Mouse (Mus musculus) thymus, adult 18-20 months (tissue): ENCODE data around the gene Olfr1297.

Experiments
- DNase-seq, 2 experiments: peaks; one replicate each; pipeline ENCODE4 v3.0.0; 2022; ENCODE audit warnings: mixed read lengths in 2 of 2

Olfr1297 gene

DNA sequence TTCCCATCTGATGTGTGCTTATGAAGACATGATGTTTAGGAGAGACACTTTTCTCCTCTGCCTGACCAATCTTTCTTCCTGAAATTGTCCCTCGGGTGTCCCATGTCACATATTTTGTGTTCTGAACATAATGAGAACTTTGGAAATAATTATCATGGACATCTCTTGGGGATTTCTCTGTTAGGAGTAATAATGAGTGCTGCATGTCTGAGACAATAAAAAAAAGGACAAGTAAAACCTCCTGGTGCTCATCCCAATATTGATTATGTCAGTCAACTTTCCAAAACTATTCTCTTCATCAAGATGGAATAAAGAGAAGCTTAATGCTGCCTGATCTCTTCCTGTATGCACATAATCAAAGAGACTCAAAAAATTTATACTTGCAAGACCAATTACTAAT, at the start of gene Olfr1297:
Gene Olfr1297, minus strand, starts transcription at position 101 of the 400 bp plus-strand sequence.
- no peak for DNase-seq

DNA sequence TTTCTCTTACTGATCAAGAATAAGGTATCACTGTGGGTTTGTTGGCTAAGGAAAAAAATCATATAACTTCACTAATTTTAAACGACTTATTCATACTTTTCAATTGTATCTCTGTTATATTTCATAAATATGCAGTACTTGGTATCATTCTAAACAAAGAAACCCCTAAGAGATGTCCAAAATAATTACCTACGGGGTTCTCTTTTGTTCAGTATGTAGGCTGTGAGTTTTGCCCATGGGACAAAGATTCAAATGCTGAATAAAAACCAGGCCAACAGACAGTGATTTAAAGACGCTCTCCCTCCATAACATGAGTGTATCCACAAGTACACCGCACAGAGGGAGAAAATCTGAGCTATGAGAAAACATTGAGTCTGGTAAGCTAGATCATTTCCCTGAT, 34.8 kb upstream of the Olfr1297 start, which contains the start of gene Olfr1299:
Gene Olfr1299, plus strand, starts transcription at position 301 of the 400 bp plus-strand sequence.
- DNase-seq: no peak

DNA sequence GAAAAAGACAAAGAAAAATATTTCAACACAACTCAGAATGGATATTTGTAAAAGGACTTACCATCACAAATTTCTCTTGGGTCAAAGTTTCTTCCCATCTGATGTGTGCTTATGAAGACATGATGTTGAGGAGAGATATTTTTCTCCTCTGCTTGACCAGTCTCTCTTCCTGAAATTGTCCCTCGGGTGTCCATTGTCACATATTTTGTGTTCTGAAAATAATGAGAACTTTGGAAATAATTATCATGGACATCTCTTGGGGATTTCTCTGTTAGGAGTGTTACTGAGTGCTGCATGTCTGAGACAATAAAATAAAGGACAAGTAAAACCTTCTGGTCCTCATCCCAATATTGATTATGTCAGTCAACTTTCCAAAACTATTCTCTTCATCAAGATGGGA, 22.8 kb upstream of the Olfr1297 start, which contains the start of gene Olfr1298:
Gene Olfr1298, minus strand, starts transcription at position 101 of the 400 bp plus-strand sequence.
- no peak for DNase-seq

DNA sequence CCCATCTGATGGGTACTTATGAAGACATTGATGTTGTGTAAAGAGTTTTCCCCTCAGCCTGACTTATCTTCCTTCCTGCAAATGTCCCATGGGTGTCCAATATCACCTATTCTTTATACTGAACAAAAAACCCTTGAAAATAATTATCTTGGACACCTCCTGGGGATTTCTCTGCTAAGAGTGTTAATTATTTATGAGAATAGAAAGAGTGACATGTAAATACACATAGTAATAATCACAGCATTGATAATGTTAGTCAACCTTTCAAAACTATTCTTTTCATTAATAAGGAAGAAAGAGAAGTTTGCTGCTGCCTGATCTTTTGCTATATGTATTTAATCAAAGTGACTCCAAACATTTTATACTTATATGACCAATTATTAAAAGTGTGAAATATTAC, 56.7 kb downstream of the Olfr1297 start, which contains the start of gene Olfr1295:
Gene Olfr1295, minus strand, starts transcription at position 101 of the 400 bp plus-strand sequence.
- DNase-seq: no peak
